Mouse (Mus musculus) C2C12 (cell line): Measurements from ENCODE around the gene Lrrn2.

Experiments used
- CEBPB ChIP-seq: IDR thresholded peaks from one replicate; pipeline ENCODE4 v1.6.1; 2011; ENCODE audit warnings: low read depth, mild to moderate bottlenecking, control low read depth, moderate library complexity
- CTCF ChIP-seq: IDR thresholded peaks from one replicate; pipeline ENCODE4 v1.5.1; 2011; ENCODE audit not compliant: control insufficient read depth, insufficient read depth, insufficient read length
- FOSL1 ChIP-seq: IDR thresholded peaks from one replicate; pipeline ENCODE4 v1.8.0; 2011; ENCODE audit warnings: mild to moderate bottlenecking, low read length; ENCODE audit not compliant: poor library complexity, insufficient read depth, severe bottlenecking
- MAX ChIP-seq: IDR thresholded peaks from one replicate; pipeline ENCODE4 v1.6.1; 2011; ENCODE audit warnings: mild to moderate bottlenecking, control low read depth
- MYOD1 ChIP-seq: IDR thresholded peaks from one replicate; pipeline ENCODE4 v1.6.1; 2011; ENCODE audit warnings: low read depth; ENCODE audit not compliant: control insufficient read depth, insufficient read length
- MYOG ChIP-seq: IDR thresholded peaks from one replicate; pipeline ENCODE4 v1.6.1; 2011; ENCODE audit not compliant: control insufficient read depth, insufficient read length; ENCODE audit errors: extremely low read depth
- USF1 ChIP-seq: IDR thresholded peaks from one replicate; pipeline ENCODE4 v1.6.1; 2011; ENCODE audit warnings: low read depth, mild to moderate bottlenecking, control low read depth, moderate library complexity

- TF ChIP-seq CTCF = no peak
- no peak for TF ChIP-seq MAX
- TF ChIP-seq USF1 = no peak
- no peak for TF ChIP-seq MYOD1
- TF ChIP-seq FOSL1 = no peak
- TF ChIP-seq MYOG = no peak
- TF ChIP-seq CEBPB = no peak
Observed at GRCm38 (mm10) chr1:132899029-132899428, 19.0 kb downstream of the Lrrn2 start.
